Mouse (Mus musculus) T-cell, adult 2 months (primary cell): ENCODE measurements around the gene Fam81a.

Experiments used
- DNase-seq: peaks from one replicate; pipeline ENCODE4 v3.0.0; 2022; ENCODE audit warnings: low spot score

The Fam81a gene

GRCm38 (mm10) chr9:70109279-70109678 is 33.1 kb downstream of the Fam81a start:
- DNase-seq, result peak; percentile 32

GRCm38 (mm10) chr9:70108151-70108550 is 34.2 kb downstream of the Fam81a start:
- DNase-seq, result no peak

- DNase-seq, result no peak
Measured at GRCm38 (mm10) chr9:70105573-70105972, 36.8 kb downstream of the Fam81a start.

- no peak for DNase-seq
Measured at GRCm38 (mm10) chr9:70103106-70103505, 39.3 kb downstream of the Fam81a start.

- DNase-seq, result no peak
Measured at GRCm38 (mm10) chr9:70097542-70097941, 44.8 kb downstream of the Fam81a start.

GRCm38 (mm10) chr9:70095016-70095415 is 47.3 kb downstream of the Fam81a start:
- DNase-seq, result no peak

- DNase-seq, result no peak
Measured at GRCm38 (mm10) chr9:70090541-70090940, 51.8 kb downstream of the Fam81a start.

GRCm38 (mm10) chr9:70088786-70089096 is 53.6 kb downstream of the Fam81a start:
- no peak for DNase-seq

GRCm38 (mm10) chr9:70088041-70088785 is 54.1 kb downstream of the Fam81a start:
- no peak for DNase-seq

- DNase-seq, result no peak
Measured at GRCm38 (mm10) chr9:70087379-70087778, 55.0 kb downstream of the Fam81a start.

GRCm38 (mm10) chr9:70086091-70086490 is 56.3 kb downstream of the Fam81a start:
- DNase-seq, result no peak

- DNase-seq, result no peak
Measured at GRCm38 (mm10) chr9:70084107-70084506, 58.3 kb downstream of the Fam81a start.

- no peak for DNase-seq
Measured at GRCm38 (mm10) chr9:70082357-70083204, 59.8 kb downstream of the Fam81a start.

GRCm38 (mm10) chr9:70081767-70082166 is 60.6 kb downstream of the Fam81a start:
- DNase-seq, result no peak

- no peak for DNase-seq
Measured at GRCm38 (mm10) chr9:70080976-70081375, 61.4 kb downstream of the Fam81a start.

- peak; percentile 74 for DNase-seq
Measured at GRCm38 (mm10) chr9:70080027-70080800, 62.1 kb downstream of the Fam81a start.

GRCm38 (mm10) chr9:70078034-70078433 is 64.3 kb downstream of the Fam81a start:
- DNase-seq, result no peak

- DNase-seq, result no peak
Measured at GRCm38 (mm10) chr9:70077170-70077569, 65.2 kb downstream of the Fam81a start.

GRCm38 (mm10) chr9:70072387-70072786 is 70.0 kb downstream of the Fam81a start:
- DNase-seq, result no peak

GRCm38 (mm10) chr9:70069961-70070435 is 72.4 kb downstream of the Fam81a start:
- DNase-seq, result no peak

GRCm38 (mm10) chr9:70067497-70067896 is 74.9 kb downstream of the Fam81a start:
- no peak for DNase-seq

GRCm38 (mm10) chr9:70062012-70062411 is 80.3 kb downstream of the Fam81a start:
- DNase-seq, result no peak
